Mouse (Mus musculus) midbrain, embryonic 15.5 days (tissue): ENCODE data around the gene Myo18a. TPM values are rescaled to one million over a fixed set of nuclear protein-coding genes. Genes with fewer than 3 reads are reported as not detected.

ENCODE experiments used
- ATAC-seq: fragments of 200-750 bp; cut with Nextera tagmentation; replicated peaks from 2 replicates; pipeline ENCODE4 v1.8.0; 2017; ENCODE audit warnings: moderate TSS enrichment
- H3K27ac ChIP-seq: fragments of 300-500 bp; sonication (generic); 2 replicates; pipeline ENCODE4 v1.5.1; 2015; ENCODE audit warnings: mild to moderate bottlenecking, inconsistent platforms
- H3K27me3 ChIP-seq: fragments of 300-500 bp; sonication (generic); replicated peaks from 2 replicates; pipeline ENCODE4 v1.6.1; 2015; ENCODE audit warnings: inconsistent platforms
- H3K36me3 ChIP-seq: fragments of 300-500 bp; sonication (generic); replicated peaks from 2 replicates; pipeline ENCODE4 v1.6.1; 2015; ENCODE audit warnings: inconsistent platforms
- H3K4me1 ChIP-seq: fragments of 300-500 bp; sonication (generic); 2 replicates; pipeline ENCODE4 v1.6.1; 2015; ENCODE audit warnings: inconsistent platforms
- H3K4me2 ChIP-seq: fragments of 300-500 bp; sonication (generic); 2 replicates; pipeline ENCODE4 v1.6.1; 2015; ENCODE audit warnings: inconsistent platforms, mild to moderate bottlenecking, moderate library complexity
- H3K4me3 ChIP-seq: fragments of 300-500 bp; sonication (generic); 2 replicates; pipeline ENCODE4 v1.5.1; 2015; ENCODE audit warnings: mild to moderate bottlenecking, inconsistent platforms
- H3K9ac ChIP-seq: fragments of 300-500 bp; sonication (generic); 2 replicates; pipeline ENCODE4 v1.6.1; 2015; ENCODE audit warnings: mild to moderate bottlenecking, inconsistent platforms
- H3K9me3 ChIP-seq: fragments of 300-500 bp; sonication (generic); 2 replicates; pipeline ENCODE4 v1.6.1; 2016; ENCODE audit warnings: inconsistent platforms
- WGBS: fragments of 180-500 bp; shearing (Covaris S2); methylation state at CpG from one replicate; pipeline ENCODE4 v1.1.7; 2015; ENCODE audit warnings: mixed read lengths; 5-methylcytosine and 5-hydroxymethylcytosine counted together
- polyA plus RNA-seq: library from polyadenylated mRNA; unstranded; fragments of >200 nt; fragmentation: Nextera tagmentation; extraction: Ambion mirVana; gene quantifications from 2 replicates; pipeline ENCODE4 v1.2.1, GENCODE M21; 2015

Myo18a gene
- polyA plus RNA-seq, 1 experiment from 2014 or later, result 58.5 TPM

DNA sequence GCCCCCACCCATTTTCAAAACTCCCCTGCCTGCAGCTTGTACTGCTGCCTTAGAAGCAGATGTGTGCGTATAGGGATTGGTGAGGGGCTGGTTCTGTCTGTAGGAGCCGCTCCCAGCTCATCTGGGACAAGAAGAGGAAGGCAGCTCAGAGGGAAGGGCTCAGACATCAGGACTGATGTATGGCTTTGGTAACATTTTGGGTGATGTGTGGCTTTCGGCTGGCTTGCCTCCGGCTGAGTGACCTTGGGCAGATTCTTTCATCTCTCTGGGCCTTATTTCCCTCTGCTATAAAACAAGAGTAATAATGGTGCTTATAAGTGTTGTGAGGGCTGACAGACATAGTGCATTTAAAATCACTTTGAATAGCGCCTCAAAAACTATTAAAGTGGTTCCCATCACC, 26.5 kb downstream of the Myo18a start:
- ATAC-seq, result no peak
- peaks cover 56% of the 10 kb centered on the region for H3K4me1 ChIP-seq
- H3K4me2 ChIP-seq, result no peak overlapping the region
- no peaks in the 10 kb centered on the region for H3K27me3 ChIP-seq
- no peak overlapping the region for H3K9ac ChIP-seq
- no peak overlapping the region for H3K27ac ChIP-seq
- 92% methylated on average over 5 of the region's 5 CpGs for WGBS
- no peak overlapping the region for H3K4me3 ChIP-seq
- H3K36me3 ChIP-seq, result no peaks in the 10 kb centered on the region
- no peaks in the 10 kb centered on the region for H3K9me3 ChIP-seq

DNA sequence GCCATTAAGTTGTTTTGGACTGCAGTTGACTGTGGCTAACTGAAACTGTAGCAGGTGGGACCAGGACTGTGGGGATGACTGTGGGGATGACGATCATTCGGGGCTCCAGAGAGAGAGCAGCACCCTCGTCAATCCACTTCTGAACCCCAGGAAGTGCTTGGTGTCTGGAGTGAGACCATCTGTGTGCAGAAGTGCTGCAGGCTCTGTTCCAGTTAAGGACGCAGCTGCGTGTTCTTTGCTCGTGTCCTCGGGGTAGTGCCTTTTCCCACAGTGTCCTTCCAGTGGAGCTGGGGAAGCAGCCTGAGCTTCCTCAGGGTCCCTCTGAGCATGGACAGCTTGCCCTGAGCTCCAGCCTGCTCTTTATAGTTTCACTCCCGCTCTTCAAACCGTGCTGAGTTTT, 27.2 kb downstream of the Myo18a start:
- Histone ChIP-seq H3K4me3 (no peak overlapping the region), H3K4me1 (peaks cover 54% of the 10 kb centered on the region), H3K27ac (0 out of 2 replicates have a peak overlapping the region, but pooled peaks have one; percentile 39), H3K9me3 (no peaks in the 10 kb centered on the region), H3K27me3 (no peaks in the 10 kb centered on the region), H3K36me3 (no peaks in the 10 kb centered on the region), H3K4me2 (no peak overlapping the region), H3K9ac (no peak overlapping the region)
- ATAC-seq, result no peak
- WGBS, result 42% methylated on average over 9 of the region's 9 CpGs

DNA sequence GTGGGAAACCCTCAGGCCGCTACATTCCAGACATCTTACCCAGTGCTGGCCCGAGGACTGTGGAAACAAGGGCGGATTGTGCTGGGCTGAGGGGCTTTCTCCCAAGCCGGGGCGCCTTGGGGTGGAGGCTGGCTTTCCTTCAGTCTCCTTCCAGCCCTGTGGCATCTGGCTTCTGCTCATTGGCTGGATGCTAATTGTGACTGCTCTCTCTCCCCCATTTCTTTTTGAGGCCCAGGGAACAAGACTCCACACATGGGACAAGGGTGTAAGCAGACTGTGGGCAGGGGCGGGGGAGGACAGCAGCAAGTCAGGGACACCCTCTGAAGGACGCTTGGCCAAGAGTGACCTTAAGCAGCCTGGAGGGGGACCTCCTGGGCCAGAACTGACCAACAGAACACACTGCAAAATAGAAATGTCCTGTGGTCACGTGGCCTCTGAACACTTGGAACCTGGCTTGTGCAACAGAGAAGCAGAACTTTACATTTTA, 28.2 kb downstream of the Myo18a start:
- Histone ChIP-seq H3K27me3 (no peaks in the 10 kb centered on the region), H3K9me3 (no peaks in the 10 kb centered on the region), H3K4me2 (no peak overlapping the region), H3K4me3 (no peak overlapping the region), H3K27ac (0 out of 2 replicates have a peak overlapping the region, but pooled peaks have one; percentile 39), H3K9ac (no peak overlapping the region), H3K36me3 (no peaks in the 10 kb centered on the region), H3K4me1 (peaks cover 44% of the 10 kb centered on the region)
- no peak for ATAC-seq
- WGBS, result 29% methylated on average over 8 of the region's 8 CpGs

DNA sequence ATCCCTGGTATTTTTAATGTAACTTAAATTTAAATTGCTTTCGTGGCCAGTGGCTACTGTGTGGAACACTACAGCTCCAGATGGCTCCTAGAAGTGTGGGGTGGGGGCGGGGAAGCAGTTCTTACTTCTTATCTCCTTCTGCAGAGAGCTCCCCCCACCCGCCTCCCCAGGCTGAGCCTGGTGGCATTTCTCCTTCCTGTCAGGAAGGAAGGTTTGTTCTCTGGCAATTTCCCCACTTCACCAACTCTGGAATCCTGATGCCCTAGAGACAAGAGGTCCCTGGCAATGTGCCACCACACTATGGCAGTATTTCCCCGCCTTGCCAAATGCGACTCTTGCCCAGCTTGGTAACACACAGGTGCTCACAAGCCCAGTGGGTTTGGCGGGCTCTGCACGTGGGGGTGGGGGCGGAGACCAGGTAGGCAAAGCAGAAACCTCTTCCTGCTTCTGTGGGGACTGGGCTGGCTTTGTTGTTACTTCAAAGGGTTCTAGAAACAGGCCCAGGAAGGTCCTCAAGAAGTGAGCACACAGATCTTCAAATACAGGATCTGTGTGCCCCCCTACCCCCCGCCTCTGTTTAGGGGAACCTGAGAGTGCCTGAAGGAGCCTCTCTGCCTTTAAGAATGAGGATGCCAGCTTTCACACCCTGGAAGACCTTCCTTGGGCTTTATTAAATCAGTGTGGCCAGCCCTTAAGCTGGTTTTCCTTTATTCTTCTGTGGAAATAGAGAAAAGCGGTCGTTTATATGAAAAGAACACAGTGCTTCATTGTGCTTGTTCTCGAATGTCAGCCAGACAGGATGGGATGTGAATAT, 28.9 kb downstream of the Myo18a start:
- peak overlapping the region; percentile 64 for H3K27ac ChIP-seq
- no peak overlapping the region for H3K4me2 ChIP-seq
- 55% methylated on average over 12 of the region's 12 CpGs for WGBS
- no peaks in the 10 kb centered on the region for H3K27me3 ChIP-seq
- no peaks in the 10 kb centered on the region for H3K36me3 ChIP-seq
- H3K9ac ChIP-seq, result peak overlapping the region; percentile 8; the same call in 1 of the 2 replicates
- no peak overlapping the region for H3K4me3 ChIP-seq
- ATAC-seq, result no peak
- H3K9me3 ChIP-seq, result no peaks in the 10 kb centered on the region
- H3K4me1 ChIP-seq, result peaks cover 39% of the 10 kb centered on the region

DNA sequence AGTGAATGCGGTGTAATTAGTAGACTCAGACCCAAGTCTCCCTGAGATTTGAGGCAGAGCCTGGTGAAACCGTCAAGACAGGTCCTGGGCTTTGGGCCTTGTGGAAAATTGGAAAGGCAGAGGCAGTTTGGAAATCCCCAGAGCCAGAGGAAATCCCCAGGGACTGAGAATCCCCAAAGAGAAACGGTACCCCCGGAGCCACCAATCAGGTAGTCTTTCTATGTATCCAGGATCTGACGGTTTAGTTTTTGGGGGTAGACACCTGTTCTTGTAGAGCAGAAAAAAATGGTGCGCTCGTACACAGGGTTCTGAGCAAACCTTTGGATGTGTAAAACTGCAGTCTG, 29.5 kb downstream of the Myo18a start:
- Histone ChIP-seq H3K27me3 (no peaks in the 10 kb centered on the region), H3K9ac (peak overlapping the region; percentile 8; the same call in 1 of the 2 replicates), H3K27ac (peak overlapping the region; percentile 64), H3K4me2 (peak overlapping the region; percentile 86), H3K36me3 (no peaks in the 10 kb centered on the region), H3K9me3 (no peaks in the 10 kb centered on the region), H3K4me1 (peaks cover 39% of the 10 kb centered on the region), H3K4me3 (no peak overlapping the region)
- no peak for ATAC-seq
- WGBS, result 67% methylated on average over 7 of the region's 7 CpGs

DNA sequence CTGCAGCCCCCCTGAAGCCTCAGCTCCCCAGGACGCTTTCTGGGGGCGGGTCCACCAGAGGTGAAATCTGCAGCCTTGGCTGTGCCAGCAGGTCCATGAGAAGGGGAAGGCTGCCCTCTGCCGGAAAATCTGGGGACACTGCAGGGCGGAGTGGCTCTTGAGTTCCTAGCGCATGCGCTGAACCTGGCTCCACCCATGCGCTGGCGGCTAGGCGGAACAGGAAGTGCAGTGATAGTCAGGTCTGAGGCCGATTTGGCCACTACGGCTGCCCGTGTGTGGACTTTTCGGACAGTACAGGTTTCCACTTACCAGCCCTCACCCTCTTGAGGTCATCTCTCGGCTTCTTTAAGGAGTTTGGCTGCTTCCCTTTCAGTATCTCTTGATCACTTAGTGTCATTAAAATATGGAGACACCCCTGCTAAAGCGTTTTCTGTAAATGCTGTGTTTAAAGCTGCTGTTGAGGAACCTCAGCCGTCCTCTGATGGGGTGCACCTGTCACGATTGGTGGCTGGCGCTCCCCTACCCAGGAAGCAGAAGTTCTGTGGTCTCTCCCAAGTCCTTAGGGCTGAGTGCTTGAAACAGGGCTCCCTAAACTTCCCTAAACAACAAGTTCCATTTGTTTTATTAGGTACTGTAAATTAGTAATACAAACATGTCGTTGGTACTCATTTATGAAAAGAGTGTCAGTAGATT, 30.3 kb downstream of the Myo18a start:
- 6% methylated on average over 19 of the region's 19 CpGs for WGBS
- peak overlapping the region; percentile 64 for H3K27ac ChIP-seq
- H3K9ac ChIP-seq, result peak overlapping the region; percentile 53
- no peaks in the 10 kb centered on the region for H3K36me3 ChIP-seq
- ATAC-seq, result peak; percentile 89
- H3K27me3 ChIP-seq, result no peaks in the 10 kb centered on the region
- peak overlapping the region; percentile 44 for H3K4me3 ChIP-seq
- H3K9me3 ChIP-seq, result no peaks in the 10 kb centered on the region
- peak overlapping the region; percentile 86 for H3K4me2 ChIP-seq
- H3K4me1 ChIP-seq, result peaks cover 39% of the 10 kb centered on the region

DNA sequence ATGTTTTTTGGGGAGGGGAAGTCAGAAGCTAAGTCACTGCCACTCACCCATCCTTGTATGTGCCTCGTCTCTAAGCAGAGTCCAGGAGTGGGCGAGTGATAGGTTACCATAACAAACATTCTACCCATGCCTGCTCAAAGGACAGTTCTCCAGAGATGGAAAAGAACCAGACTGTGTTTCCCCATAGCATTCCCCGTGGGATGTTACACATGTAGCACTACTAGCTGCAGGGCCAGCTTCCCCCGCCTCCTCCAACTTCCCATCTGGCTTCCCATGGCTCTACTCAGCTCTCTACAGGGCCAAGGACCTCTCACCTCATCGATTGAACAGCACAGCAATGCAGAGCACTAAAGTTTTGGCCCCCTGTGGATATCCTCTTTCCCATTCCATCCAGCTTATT, 32.2 kb downstream of the Myo18a start:
- no peak overlapping the region for H3K27ac ChIP-seq
- H3K9ac ChIP-seq, result no peak overlapping the region
- H3K36me3 ChIP-seq, result no peaks in the 10 kb centered on the region
- 78% methylated on average over 5 of the region's 5 CpGs for WGBS
- no peak overlapping the region for H3K4me2 ChIP-seq
- no peak for ATAC-seq
- no peaks in the 10 kb centered on the region for H3K27me3 ChIP-seq
- H3K9me3 ChIP-seq, result no peaks in the 10 kb centered on the region
- no peak overlapping the region for H3K4me3 ChIP-seq
- peaks cover 38% of the 10 kb centered on the region for H3K4me1 ChIP-seq

DNA sequence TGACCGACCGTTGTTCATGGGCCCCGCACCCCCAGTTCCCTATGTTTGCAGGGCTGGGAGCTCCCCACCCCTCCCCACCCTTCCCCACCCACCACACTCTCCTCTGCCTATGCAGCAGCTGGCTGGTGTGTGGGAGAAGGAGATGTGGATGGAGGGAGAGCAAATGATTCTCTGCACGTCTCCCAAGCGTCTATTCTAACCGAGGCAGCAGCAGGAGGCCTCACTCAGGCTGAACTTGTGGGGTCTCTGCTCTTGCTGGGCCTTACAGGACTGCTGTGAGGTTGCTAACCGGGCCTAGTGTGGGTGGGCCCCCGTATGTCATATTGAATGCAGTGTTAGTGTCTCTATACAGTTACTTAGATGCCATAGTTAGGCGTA, 37.4 kb downstream of the Myo18a start:
- Histone ChIP-seq H3K9ac (no peak overlapping the region), H3K27ac (no peak overlapping the region), H3K9me3 (no peaks in the 10 kb centered on the region), H3K4me3 (no peak overlapping the region), H3K4me2 (no peak overlapping the region), H3K27me3 (no peaks in the 10 kb centered on the region), H3K36me3 (no peaks in the 10 kb centered on the region), H3K4me1 (peaks cover 10% of the 10 kb centered on the region; the same call in 1 of the 2 replicates)
- no peak for ATAC-seq
- 71% methylated on average over 9 of the region's 9 CpGs for WGBS

DNA sequence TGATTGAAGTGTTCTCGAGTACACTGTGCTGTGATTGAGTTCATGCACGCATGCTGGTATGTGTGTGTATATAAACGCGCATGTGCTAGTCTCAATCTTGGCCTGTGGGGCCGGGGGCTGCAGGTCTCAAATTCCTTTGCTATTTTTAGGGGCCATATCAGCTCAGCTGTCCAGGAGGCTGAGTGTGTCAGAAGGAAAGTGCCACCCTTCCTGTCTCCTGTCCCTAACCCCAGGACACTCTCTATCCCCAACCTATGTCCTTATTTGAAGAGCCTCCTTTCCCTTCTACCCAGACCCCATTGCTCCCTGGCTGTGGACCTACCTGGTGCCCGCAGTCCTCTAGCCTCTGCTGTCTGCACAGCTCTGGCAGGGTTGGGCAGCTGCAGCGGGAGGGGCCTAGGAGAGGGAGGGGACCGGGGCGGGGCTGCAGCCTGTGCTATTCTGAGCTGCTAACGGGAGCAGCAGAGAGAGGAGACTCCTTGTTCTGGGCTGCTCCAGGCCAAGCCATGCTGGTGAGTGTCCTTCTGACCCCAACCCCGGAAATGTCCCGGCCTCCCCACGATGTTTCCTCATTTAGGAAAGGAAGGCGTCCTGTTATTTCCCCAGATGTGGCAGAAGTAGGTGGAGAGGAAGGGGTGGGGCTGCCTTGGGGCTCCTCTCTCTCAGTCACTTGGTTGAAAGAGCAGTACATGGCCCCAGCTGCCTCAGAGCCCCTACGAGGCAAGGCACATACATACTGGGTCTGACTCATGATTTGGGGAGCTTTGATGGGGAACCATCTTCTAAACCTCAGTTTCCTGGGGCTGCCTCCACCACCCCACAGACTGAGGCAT, 38.0 kb downstream of the Myo18a start:
- Histone ChIP-seq H3K27ac (no peak overlapping the region), H3K4me2 (no peak overlapping the region), H3K4me3 (no peak overlapping the region), H3K36me3 (no peaks in the 10 kb centered on the region), H3K4me1 (peaks cover 11% of the 10 kb centered on the region; the same call in 1 of the 2 replicates), H3K27me3 (no peaks in the 10 kb centered on the region), H3K9me3 (no peaks in the 10 kb centered on the region), H3K9ac (no peak overlapping the region)
- 37% methylated on average over 15 of the region's 15 CpGs for WGBS
- no peak for ATAC-seq

DNA sequence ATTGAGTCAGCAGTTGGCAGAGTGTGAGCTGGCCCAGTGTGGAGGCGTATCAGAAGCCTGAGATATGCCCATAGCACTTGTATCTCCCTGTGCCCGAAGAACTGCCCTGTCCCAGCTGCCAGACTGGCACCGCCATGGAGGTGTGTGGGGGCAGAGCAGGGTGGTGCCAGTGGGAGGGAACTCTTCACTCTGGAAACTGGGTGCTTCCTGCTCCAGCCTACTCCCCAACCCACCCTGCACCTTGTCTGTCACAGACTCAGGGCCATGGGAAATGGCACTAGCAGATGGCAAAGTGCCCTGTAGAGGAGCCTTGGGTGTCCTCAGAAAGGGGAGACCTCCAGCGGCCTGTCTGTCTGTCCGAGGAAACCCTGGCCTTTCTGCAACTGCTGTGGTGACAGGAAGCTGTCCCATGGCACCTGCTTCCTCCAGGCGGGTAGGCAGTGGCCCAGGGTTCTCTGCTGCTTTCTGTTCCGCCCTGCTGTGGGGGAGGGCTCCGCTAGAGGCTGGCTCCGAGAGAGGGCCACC, 39.4 kb downstream of the Myo18a start:
- no peaks in the 10 kb centered on the region for H3K36me3 ChIP-seq
- WGBS, result 76% methylated on average over 9 of the region's 9 CpGs
- no peak overlapping the region for H3K4me2 ChIP-seq
- no peak overlapping the region for H3K27ac ChIP-seq
- H3K9ac ChIP-seq, result no peak overlapping the region
- no peak overlapping the region for H3K4me3 ChIP-seq
- no peaks in the 10 kb centered on the region for H3K27me3 ChIP-seq
- H3K4me1 ChIP-seq, result peaks cover 16% of the 10 kb centered on the region; the same call in 1 of the 2 replicates
- no peak for ATAC-seq
- H3K9me3 ChIP-seq, result no peaks in the 10 kb centered on the region

DNA sequence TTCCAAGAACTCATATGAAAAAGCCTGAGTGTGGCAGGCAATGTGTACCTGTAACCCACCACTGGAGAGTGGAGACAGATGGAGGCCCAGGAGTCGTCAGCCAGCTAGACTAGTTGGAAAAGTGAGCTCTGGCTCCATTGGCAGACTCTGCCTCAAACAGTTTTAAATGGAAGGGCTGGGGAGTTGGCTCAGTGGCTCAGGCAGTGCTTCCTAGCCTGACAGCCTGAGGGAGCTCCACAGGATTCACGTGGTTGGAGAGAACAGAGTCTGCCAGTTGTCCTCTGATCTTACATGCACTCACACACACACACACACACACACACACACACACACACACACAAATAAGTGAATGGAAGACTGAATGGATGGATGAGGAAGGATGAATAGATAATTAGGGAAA, 43.2 kb downstream of the Myo18a start:
- Histone ChIP-seq H3K9me3 (no peaks in the 10 kb centered on the region), H3K27me3 (no peaks in the 10 kb centered on the region), H3K4me2 (no peak overlapping the region), H3K36me3 (no peaks in the 10 kb centered on the region), H3K27ac (no peak overlapping the region), H3K4me1 (peaks cover 26% of the 10 kb centered on the region), H3K4me3 (no peak overlapping the region), H3K9ac (no peak overlapping the region)
- no peak for ATAC-seq
- WGBS, result 24% methylated on average over 2 of the region's 2 CpGs

DNA sequence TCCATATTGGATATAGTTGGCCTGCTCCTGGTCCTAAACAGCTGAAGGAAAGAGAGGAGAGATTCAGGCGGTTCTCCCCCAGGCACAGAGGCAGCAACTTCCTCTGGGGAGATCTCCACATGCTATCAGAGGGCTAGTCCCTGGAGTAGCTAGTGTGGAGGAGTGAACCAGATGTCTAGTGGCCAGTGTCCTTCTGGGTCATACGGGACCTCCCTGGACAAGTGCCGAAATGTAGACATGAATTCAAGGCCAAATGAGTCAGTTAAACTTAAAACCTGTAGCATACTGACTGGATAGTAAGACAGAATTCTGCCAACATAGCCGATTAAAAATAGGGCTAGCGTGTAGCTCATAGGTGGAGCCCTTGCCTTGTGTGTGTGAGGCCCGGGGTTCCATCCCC, 43.8 kb downstream of the Myo18a start:
- H3K4me1 ChIP-seq, result peaks cover 24% of the 10 kb centered on the region
- WGBS, result 78% methylated on average over 6 of the region's 6 CpGs
- H3K36me3 ChIP-seq, result no peaks in the 10 kb centered on the region
- H3K27me3 ChIP-seq, result no peaks in the 10 kb centered on the region
- no peaks in the 10 kb centered on the region for H3K9me3 ChIP-seq
- no peak overlapping the region for H3K4me3 ChIP-seq
- no peak overlapping the region for H3K9ac ChIP-seq
- ATAC-seq, result no peak
- no peak overlapping the region for H3K4me2 ChIP-seq
- no peak overlapping the region for H3K27ac ChIP-seq
